Mouse (Mus musculus) G1E-ER4 (cell line): Measurements from ENCODE around the gene Dnah3. TPM values are rescaled to one million over a fixed set of nuclear protein-coding genes. Genes with fewer than 3 reads are reported as not detected.

ENCODE experiments used
- GATA1 ChIP-seq: IDR thresholded peaks from one replicate; pipeline ENCODE4 v1.8.0; 2012; ENCODE audit warnings: low read length, inconsistent platforms
- polyA plus RNA-seq: library from polyadenylated mRNA; stranded (reverse); fragments of >175 nt; gene quantifications from 2 replicates; pipeline ENCODE4 v1.2.3, GENCODE M21; 2012

Gene Dnah3
- polyA plus RNA-seq, 1 experiment = not detected

DNA sequence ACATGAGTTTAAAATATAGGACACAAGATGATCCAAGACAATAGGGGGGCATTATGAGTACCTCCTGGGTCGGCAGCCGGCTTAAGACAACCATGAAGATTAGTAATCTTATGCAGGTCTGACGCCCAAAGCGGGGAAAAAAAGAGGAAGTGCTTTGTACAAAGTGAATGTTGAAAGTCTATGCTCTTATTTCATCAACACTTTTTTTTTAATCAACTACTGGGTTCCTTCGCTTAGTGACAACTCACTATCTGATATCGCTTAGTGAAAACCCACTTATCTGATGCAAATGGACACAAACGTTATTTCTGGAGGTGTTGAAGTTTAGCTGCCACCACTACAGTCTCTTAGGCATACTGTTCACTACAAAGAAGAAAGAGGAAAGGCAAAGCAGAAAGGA, 117.5 kb downstream of the Dnah3 start:
- TF ChIP-seq GATA1 = no peak

DNA sequence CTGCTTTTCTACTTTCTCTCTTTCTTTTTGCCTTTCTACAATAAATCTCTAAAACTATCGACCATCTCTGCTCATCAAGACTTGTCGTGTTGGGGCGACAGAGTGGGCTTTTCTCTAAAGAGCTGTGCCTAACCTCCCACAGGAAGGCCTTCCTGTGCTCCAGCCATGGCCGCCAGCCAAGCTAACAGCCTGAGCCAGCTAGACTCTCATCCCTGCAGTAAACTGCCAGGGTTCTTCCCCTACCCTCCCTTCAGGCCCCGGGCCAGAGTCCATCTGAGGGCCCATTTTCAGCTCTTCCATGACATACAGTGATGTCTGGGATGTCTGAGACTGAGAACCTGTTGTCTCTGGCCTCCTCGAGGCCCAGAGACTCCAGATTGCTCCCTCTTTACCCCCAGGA, 118.8 kb downstream of the Dnah3 start:
- no peak for TF ChIP-seq GATA1

DNA sequence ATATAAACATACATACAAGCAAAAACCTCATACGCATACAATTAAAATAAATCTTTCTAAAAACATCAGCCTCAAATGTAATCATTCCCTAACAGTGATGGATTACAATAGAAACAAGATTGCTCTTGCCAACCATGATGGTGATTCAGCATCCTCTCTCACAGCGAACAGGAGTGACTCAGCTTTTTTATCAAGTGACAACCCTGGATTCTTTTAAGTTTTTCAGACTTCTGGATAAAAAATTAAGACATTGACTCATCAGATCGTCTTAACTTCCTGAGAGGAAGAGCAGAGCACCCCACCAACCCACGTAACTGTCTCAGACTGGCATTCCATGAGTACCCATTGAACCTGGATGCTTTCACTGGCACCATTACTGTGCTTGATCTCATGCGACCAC, 120.9 kb downstream of the Dnah3 start:
- TF ChIP-seq GATA1 = no peak

DNA sequence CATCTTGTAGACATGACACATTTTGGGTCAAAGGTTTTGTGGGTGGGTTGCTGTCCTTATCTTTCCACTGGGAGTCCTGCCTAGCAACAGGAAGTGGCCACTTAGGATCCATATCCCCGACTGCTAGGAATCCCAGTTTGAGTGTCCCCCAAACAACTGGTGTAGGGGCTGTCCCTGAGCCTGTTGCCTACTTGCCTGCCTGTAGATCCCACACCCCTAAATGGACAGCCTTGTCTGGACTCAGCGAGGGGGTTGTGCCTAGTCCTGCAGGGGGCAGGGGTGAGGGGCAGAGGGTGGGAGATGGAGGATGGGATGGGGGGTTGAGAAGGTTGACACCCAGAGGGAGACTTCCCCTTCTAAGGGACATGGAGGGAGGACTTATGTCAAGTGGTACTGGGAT, 125.8 kb downstream of the Dnah3 start:
- no peak for TF ChIP-seq GATA1

DNA sequence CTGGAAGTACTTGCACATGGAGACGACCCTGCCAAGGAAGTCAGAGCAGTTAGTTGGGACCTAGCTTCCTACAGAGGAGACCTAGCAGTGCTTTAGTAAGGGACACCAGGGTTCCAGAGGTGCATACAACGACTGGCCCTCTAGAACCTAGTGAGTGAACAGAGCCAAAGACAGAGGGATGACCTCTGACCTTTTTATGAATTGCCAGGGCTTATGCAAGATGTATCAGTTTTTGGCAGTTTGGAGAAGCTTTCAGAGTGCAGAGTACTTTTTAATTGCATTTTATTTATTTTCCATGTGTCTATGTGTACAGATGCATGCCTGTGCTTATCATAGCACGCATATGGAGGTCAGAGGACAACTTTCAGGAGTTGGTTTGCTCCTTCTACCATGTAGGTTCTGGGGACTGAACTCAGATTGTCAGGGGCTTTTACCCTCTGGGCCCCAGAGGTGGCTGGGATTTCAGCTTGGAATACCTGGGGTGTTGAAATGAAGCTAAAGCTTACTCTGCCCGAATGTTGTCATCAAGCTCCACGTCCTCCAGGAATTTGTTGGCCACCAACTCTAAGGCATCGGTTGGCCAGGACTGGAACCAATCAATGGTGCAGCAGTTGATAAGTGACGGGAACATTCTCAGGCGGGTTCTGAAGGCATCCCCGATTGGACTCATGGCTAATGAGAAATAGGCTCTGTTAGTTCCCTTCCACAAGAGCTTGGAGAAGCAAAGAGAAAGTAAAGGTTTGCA, 129.3 kb downstream of the Dnah3 start:
- no peak for TF ChIP-seq GATA1

DNA sequence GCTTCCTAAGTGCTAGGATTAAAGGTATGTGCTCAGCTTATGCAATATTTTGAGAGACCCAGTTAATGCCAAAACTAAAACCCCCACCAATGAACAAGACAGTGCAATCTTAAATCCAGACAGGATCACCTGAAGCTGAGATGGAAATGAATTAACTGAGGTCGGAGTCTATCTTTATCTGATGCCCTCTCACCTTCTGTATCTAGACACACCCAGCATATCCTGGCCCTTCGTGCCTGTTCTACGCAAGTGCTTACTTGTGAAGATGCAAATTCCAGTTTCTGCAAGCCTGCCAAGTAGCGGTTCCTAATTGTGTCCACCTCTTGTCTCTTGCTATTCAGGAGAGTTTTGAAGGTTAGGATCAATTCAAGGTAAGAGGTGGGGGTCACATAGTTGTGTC, 129.9 kb downstream of the Dnah3 start:
- TF ChIP-seq GATA1 = no peak

DNA sequence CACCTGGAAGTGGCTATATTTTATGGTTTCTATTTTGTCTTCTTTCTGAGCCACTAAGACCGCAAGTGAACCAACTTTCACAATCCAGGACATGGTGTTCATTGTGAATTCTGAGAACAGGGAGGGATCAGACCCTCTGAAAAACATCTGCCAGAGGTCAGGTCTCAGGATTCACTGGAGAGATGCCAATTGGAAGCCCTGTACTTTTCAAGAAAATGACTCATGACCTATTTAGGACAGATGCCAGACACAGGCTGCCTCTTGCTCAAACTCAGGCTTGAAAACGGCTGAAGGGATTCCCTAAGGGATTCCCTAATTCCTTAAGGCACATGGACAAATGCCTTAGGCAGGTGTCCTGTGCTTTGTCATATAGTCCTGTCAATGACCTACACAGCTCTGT, 134.0 kb downstream of the Dnah3 start:
- no peak for TF ChIP-seq GATA1

DNA sequence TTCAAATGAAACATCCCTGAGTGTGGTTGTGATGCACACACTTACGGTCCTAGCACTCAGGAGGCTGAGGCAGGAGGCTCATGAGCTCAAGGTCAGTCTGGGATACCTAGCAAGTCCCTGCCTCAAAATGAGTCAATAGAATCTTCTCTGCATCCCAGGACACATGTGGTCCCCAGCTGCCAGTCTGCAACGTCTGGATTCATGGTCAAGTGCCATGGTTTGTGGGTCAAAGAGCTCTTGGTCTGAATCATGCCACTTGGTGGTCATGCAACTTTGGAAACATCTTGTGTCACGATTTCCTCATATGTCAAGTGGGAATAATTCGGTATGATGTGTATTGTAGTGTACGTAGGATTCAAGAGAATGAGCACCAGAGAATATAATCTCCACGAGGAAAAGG, 134.5 kb downstream of the Dnah3 start:
- no peak for TF ChIP-seq GATA1

DNA sequence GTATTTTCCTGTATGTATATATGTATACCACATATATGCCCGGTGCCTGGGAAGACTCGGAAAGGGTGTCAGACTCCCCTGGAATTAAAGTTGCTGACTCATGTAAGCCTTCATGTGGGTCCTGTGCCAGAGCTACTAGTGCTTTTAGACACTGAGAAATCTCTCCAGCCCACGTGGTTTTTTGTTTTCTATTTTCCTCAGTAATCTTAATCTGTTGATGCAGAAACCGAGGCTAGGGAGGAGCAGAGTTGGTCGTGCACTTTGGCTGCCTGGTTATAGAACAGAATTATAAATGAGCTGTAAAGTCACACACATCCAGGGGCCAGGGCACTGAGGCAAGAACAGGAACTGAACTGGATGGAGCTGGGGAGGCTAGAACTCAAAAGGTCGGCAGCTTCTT, 135.1 kb downstream of the Dnah3 start:
- no peak for TF ChIP-seq GATA1

DNA sequence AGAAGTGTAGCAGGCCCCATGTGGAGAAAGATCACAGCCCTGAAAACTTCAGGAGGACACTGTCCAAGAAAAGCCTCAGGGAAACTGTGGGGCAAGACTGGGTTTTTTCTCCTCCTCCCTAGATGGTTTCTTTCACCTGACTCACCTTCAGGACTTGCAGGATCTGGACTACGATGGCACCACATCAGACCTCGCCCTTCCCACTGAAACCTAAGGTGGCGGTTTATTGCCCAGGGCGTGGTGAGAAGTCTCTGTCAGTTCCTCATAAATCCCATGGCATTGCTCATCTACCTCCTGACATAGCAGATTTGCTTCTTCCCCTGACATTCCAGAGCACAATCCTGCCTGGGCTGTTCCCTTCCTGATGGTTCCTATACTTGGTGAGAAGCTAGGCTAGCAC, 135.6 kb downstream of the Dnah3 start:
- no peak for TF ChIP-seq GATA1

DNA sequence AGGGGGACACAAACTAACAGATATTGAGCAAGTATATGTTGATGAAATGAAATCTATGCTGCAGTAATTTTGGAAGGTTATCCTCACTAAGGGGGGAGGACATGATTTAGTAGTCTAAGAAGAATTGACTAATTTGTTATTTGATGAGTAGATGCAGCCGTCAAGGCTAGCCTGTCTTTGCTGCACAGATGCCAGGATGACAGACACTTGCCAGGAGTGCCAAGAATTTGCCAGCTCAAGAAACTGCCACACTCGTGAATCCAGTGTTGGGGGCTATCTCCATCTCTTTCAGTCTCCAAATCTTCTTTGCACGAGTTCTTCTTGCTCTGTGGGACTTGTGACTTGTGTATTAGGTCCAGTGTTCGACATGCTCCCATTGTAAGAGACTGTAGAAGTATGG, 136.0 kb downstream of the Dnah3 start:
- TF ChIP-seq GATA1 = no peak

DNA sequence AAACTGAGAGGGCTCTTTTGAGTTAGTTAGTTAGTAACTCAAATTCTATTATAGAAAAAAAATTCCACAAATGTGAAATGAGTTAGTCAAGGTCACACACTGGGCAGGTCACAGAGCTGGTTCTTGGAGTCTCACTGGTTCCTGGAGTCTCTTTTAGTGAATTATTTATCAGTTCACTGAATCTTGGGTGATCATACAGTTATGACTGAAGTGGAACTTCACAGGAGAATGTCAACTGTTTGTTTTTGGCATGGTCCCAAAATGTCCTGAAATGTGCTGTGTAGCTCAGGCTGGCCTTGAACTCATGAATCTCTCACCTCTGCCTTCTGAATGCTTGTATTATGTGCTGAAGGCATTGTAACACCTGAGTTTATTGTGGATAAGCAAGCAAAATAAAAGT, 137.7 kb downstream of the Dnah3 start:
- no peak for TF ChIP-seq GATA1

DNA sequence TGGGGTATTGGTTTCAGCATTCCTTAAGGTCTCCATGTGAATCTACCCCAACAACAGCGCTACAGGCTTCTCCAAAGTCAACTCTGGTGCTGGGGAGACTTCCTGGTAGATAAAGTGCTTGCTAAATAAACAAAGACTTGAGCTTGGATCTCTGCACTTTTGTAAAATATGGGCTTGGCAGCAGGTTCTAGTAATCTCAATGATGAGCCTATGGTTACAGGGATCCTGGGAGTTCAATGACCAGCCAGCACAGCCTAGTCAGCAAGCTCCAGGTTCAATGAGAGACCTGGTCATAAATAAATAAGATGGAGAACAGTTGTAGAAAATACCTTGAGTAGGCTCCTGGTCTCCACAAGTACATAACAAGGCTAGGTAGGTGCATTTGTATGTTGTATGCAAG, 141.0 kb downstream of the Dnah3 start:
- TF ChIP-seq GATA1 = no peak

DNA sequence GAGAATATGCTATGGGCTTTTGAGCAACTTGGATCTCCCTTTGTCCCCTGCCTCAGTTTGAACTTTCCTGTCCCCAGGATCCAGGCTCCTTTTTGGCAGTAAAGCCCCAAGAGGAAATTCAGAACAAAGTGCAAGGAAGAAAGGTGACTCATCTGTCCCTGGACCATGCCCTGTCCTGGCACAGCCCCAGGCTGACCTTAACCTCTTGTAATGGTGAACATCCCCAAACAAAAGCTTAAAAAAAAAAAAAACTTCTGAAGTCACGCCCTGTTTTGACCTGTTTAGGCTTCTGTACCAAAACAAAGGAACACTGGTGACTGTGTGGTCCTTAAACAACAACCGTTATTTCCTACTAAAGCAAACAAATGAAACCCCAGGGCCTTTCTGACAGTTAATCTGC, 153.5 kb downstream of the Dnah3 start:
- TF ChIP-seq GATA1 = no peak

DNA sequence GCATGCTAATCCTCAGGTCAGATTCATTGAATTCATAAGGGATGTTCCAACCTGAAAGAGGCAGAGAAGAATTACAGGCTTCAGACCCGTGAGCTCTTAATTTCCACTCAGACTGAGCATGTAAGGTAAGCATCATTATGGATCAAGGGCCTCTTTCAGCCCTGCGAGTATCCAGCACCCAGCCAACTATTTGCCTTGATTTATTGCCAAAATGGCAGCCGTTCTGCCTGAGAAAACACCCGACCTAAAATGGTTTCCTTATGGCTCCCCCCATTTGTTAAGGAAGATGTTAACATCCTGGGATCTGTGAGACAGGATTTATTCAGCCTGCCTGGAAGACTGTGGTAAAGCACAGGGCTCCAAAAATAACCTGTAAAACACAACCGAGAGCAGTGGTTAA, 158.0 kb downstream of the Dnah3 start:
- TF ChIP-seq GATA1 = no peak

DNA sequence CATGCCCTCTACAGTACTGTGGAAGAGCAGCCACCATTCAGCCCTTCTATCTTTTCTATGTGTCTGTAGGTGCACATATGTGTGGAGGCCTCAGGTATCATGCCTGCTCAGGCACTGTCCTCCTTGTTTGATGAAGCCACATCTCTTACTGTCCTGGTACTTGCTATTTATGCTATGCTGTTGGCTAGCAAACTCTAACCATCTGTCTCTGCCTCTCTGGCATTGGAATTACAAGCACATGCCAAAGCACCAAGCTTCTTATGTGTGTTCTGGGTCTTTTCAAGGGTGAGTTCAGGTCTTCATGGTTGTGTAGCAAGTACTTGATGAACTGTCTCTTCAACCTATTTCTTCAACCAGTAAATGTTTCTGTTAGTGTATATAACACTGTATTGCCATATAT, 158.8 kb downstream of the Dnah3 start:
- TF ChIP-seq GATA1 = no peak

DNA sequence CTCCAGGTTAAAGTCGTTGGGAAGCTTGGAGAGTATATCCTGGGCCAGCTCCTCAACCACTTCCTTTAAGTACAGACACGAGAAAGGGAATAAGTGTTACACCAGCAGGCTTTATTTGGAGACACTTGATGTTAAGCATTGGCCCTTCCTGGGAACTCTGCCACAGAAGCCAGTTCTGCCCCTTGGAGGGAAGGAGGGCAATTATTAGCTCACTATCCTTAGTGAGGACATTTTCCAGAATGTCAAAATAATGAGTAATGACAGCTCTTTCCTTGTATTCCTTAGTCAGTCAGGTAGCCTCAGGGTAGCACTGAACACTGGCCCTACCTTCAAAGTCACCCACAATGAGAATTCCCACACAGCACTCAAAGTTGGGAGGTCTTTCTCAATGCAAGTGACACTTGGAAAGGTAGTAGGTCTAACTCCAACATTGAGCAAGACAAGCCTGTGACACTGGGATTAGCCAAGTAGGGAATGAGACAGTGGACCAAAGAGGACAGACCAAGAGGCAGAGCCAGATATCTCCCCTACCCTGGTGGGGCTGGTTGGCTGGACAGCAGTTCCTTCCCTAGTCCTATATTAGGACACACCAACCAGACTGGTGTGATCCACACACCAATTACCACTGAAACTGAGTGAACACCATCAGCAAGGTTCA, 166.2 kb downstream of the Dnah3 start:
- TF ChIP-seq GATA1 = no peak
